Mouse (Mus musculus): Measurements from ENCODE around the gene Asnsd1. TPM values are rescaled to one million over a fixed set of nuclear protein-coding genes. Genes with fewer than 3 reads are reported as not detected.
"Not testable (repeated sequence)": the region's sequence is repeated elsewhere in the genome, so short reads cannot be mapped to it uniquely, and the experiment has no call there.

Asnsd1 gene
- polyA plus RNA-seq, 1 experiment from 2014 or later = 45.5 TPM

DNA sequence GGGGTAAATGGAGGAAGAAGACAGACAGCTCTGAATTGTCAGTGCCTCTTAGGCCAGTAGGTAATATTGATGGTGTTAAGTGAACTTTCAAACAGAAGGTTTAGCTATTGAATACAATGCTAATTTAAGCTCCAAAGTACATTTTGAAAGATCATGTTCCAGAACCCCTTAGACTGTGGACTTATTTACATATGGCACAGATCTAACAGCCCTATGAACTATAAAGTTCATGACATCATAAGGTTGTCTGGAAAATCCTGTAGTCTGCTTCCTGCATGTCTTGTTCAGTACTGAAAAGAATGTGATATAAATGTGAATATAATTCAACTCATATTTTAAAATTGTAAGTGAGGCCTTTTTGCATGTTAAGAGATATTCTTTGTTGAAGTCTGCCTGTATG, 6.4 kb upstream of the Asnsd1 start:
- peak; percentile 96 for ATAC-seq

DNA sequence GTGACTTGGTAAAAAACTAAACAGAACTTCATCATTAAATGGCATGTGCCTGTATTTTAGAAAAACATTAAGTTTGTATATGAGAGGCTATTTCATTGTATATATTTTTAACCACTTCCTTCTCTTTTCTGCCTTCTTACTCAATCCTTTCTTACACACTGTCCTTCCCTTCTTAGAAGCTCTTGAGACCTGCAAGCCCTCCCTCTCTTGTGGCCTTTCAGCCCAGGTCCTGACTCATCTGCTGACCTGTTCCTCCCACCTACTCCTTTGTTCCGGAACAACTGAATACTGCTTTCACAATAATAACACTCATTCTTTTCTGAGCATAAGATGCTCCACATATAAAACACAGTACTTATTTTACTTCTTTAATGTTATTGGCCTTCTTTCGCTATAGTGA, 11.5 kb downstream of the Asnsd1 start:
- Histone ChIP-seq H3K9me3 (ENCODE audit: control insufficient read depth) (no peaks in the 10 kb centered on the region), H3K27me3 (replicated peaks; ENCODE audit: control insufficient read depth, insufficient read depth, low read length) (no peaks in the 10 kb centered on the region), H3K4me1 (replicated peaks; ENCODE audit: control insufficient read depth, insufficient read depth, low read length) (no peaks in the 10 kb centered on the region), H3K9ac (ENCODE audit: low read depth, low read length) (no peak overlapping the region), H3K4me3 (ENCODE audit: low read depth, low read length) (no peak overlapping the region), H3K4me2 (replicated peaks; ENCODE audit: low read depth) (no peak overlapping the region), H3K36me3 (ENCODE audit: control insufficient read depth, insufficient read depth) (peaks cover 22% of the 10 kb centered on the region), H3K27ac (ENCODE audit: low read depth, low read length) (no peak overlapping the region)
- TF ChIP-seq CTCF (IDR thresholded peaks at IDR 0.05; ENCODE audit: low read depth) = no peak
- WGBS = 93% methylated on average over 2 of the region's 2 CpGs
- no peak for ATAC-seq

More for the DNA sequence above, 6.4 kb upstream of the Asnsd1 start:
- Histone ChIP-seq H3K4me1 (replicated peaks; ENCODE audit: control insufficient read depth, insufficient read depth, low read length) (no peaks in the 10 kb centered on the region), H3K27ac (ENCODE audit: low read depth, low read length) (no peak overlapping the region), H3K9me3 (ENCODE audit: control insufficient read depth) (no peaks in the 10 kb centered on the region), H3K4me3 (ENCODE audit: low read depth, low read length) (no peak overlapping the region), H3K9ac (ENCODE audit: low read depth, low read length) (no peak overlapping the region), H3K27me3 (replicated peaks; ENCODE audit: control insufficient read depth, insufficient read depth, low read length) (no peaks in the 10 kb centered on the region), H3K4me2 (replicated peaks; ENCODE audit: low read depth) (no peak overlapping the region), H3K36me3 (ENCODE audit: control insufficient read depth, insufficient read depth) (no peaks in the 10 kb centered on the region)
- TF ChIP-seq CTCF (IDR thresholded peaks at IDR 0.05; ENCODE audit: low read depth) = no peak

DNA sequence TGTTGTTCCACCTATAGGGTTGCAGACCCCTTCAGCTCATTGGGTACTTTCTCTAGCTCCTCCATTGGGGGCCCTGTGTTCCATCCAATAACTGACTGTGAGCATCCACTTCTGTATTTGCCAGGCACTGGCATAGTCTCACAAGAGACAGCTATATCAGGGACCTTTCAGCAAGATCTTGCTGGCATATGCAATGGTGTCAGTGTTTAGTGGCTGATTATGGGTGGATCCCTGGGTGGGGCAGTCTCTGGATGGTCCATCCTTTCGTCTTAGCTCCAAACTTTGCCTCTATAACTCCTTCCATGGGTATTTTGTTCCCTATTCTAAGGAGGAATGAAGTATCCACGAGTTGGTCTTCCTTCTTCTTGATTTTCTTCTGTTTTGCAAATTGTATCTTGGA, 15.1 kb downstream of the Asnsd1 start:
- ATAC-seq; H3K4me3 ChIP-seq (ENCODE audit: low read depth, low read length); H3K27me3 ChIP-seq (replicated peaks; ENCODE audit: control insufficient read depth, insufficient read depth, low read length); H3K4me2 ChIP-seq (replicated peaks; ENCODE audit: low read depth); H3K4me1 ChIP-seq (replicated peaks; ENCODE audit: control insufficient read depth, insufficient read depth, low read length); H3K27ac ChIP-seq (ENCODE audit: low read depth, low read length); H3K9ac ChIP-seq (ENCODE audit: low read depth, low read length); H3K9me3 ChIP-seq (ENCODE audit: control insufficient read depth): not testable (repeated sequence)
- 72% methylated on average over 2 of the region's 2 CpGs for WGBS
- peaks cover 10% of the 10 kb centered on the region; the same call in 1 of the 2 replicates for H3K36me3 ChIP-seq (ENCODE audit: control insufficient read depth, insufficient read depth)

DNA sequence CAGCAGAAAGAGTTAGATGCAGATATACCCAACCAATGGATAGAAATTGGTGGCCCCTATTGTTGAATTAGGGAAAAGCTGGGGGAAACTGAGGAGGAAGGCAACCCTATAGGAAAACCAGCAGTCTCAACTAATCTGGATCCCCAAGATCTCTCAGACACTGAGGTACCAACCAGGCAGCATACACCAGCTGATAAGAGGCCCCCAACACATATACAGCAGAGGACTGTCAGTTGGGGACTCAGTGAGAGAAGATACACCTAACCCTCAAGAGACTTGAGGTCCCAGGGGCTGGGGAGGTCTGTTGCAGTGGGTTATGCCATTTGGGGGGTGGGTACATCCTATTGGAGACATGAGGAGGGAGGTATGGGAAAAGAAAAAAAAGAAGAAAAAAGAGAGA, 17.1 kb downstream of the Asnsd1 start:
- H3K27me3 ChIP-seq (replicated peaks; ENCODE audit: control insufficient read depth, insufficient read depth, low read length) = no peaks in the 10 kb centered on the region
- H3K27ac ChIP-seq (ENCODE audit: low read depth, low read length) = no peak overlapping the region
- TF ChIP-seq CTCF (IDR thresholded peaks at IDR 0.05; ENCODE audit: low read depth) = no peak
- no peaks in the 10 kb centered on the region for H3K4me1 ChIP-seq (replicated peaks; ENCODE audit: control insufficient read depth, insufficient read depth, low read length)
- no peaks in the 10 kb centered on the region for H3K9me3 ChIP-seq (ENCODE audit: control insufficient read depth)
- H3K4me2 ChIP-seq (replicated peaks; ENCODE audit: low read depth) = no peak overlapping the region
- no peak for ATAC-seq
- no peaks in the 10 kb centered on the region for H3K36me3 ChIP-seq (ENCODE audit: control insufficient read depth, insufficient read depth)
- H3K4me3 ChIP-seq (ENCODE audit: low read depth, low read length) = no peak overlapping the region
- H3K9ac ChIP-seq (ENCODE audit: low read depth, low read length) = no peak overlapping the region

DNA sequence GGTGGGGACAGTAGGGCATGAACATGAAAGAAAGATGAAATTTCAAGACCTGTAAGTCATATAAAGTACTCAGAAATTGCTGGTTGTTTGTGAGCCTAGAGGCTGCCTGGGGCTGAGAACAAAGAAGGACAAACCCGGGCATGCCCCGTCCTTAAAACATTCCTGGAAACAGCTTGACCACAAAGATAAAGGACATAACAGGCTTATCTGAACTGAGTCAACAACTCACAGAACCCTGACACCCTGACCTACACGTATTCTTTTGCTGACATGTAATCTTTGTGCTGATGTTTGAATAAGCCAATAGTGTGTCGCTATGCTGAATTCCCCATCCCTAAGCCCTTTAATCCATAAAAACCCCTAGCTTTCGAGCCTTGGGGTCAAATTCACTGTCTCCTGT, 19.0 kb downstream of the Asnsd1 start:
- not testable (repeated sequence) for H3K4me3 ChIP-seq (ENCODE audit: low read depth, low read length); H3K36me3 ChIP-seq (ENCODE audit: control insufficient read depth, insufficient read depth); H3K9ac ChIP-seq (ENCODE audit: low read depth, low read length); H3K4me2 ChIP-seq (replicated peaks; ENCODE audit: low read depth); H3K4me1 ChIP-seq (replicated peaks; ENCODE audit: control insufficient read depth, insufficient read depth, low read length); H3K9me3 ChIP-seq (ENCODE audit: control insufficient read depth); ATAC-seq; H3K27me3 ChIP-seq (replicated peaks; ENCODE audit: control insufficient read depth, insufficient read depth, low read length); H3K27ac ChIP-seq (ENCODE audit: low read depth, low read length)
- 58% methylated on average over 5 of the region's 5 CpGs for WGBS

DNA sequence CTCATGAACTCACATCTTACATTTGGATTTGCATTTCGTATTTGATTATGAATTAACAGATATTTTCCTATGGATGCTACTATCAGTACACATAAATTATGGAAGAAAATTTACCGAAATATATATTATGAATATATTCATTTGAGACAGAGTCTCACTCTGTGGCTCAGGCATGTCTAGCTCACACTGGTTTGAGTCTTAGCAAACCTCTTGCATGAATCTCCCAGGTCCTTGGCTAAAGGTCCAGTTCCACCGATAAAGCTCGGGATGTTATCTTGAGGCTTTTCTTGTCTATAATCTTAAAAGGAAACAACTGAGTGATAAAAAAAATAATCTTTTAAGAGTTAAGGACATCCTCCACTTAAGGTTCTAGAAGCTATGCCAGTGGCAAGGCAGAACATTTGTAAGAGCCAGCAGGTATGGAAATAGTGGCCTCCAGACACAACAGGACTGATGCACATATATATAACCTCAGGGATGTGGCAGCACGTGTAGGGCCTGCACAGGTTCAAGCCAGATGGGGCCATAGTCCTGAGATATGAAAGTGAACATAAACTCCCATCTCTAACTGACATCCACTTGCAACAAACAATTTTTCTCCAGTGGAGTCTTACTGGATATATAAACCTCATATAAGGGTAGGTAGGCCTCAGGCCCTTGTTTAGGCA, 27.6 kb downstream of the Asnsd1 start:
- Histone ChIP-seq H3K9me3 (ENCODE audit: control insufficient read depth) (no peaks in the 10 kb centered on the region), H3K27ac (ENCODE audit: low read depth, low read length) (no peak overlapping the region)

DNA sequence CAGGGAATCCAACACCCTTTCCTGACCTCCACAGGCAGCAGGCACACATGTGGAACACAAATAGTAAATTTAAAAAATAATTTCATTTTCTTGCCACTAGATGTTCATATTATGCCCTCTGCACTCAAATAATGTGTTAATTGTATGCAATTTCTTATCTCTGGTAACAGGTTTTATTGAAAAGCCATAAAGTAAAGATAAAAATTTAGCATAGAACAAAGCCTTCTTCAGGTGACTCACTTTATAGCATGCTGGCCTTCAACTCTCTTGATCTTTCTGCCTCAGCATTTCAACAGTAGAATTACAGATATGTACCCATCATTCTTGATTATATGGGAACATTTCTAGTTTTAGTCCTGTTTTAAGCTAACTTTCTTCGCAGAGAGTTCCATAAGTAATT, 28.3 kb downstream of the Asnsd1 start:
- WGBS = 51% methylated on average over 1 of the region's 1 CpGs
- Histone ChIP-seq H3K9me3 (ENCODE audit: control insufficient read depth) (no peaks in the 10 kb centered on the region), H3K27me3 (replicated peaks; ENCODE audit: control insufficient read depth, insufficient read depth, low read length) (no peaks in the 10 kb centered on the region), H3K4me1 (replicated peaks; ENCODE audit: control insufficient read depth, insufficient read depth, low read length) (0 out of 2 replicates have a peak, but pooled peaks cover 3% of the 10 kb centered on the region), H3K36me3 (ENCODE audit: control insufficient read depth, insufficient read depth) (no peaks in the 10 kb centered on the region), H3K27ac (ENCODE audit: low read depth, low read length) (no peak overlapping the region), H3K4me3 (ENCODE audit: low read depth, low read length) (no peak overlapping the region), H3K4me2 (replicated peaks; ENCODE audit: low read depth) (no peak overlapping the region), H3K9ac (ENCODE audit: low read depth, low read length) (no peak overlapping the region)
- ATAC-seq = peak; percentile 79
- no peak for TF ChIP-seq CTCF (IDR thresholded peaks at IDR 0.05; ENCODE audit: low read depth)

More for the DNA sequence above, 27.6 kb downstream of the Asnsd1 start:
- Histone ChIP-seq H3K9ac (ENCODE audit: low read depth, low read length) (no peak overlapping the region), H3K27me3 (replicated peaks; ENCODE audit: control insufficient read depth, insufficient read depth, low read length) (no peaks in the 10 kb centered on the region), H3K4me1 (replicated peaks; ENCODE audit: control insufficient read depth, insufficient read depth, low read length) (0 out of 2 replicates have a peak, but pooled peaks cover 3% of the 10 kb centered on the region), H3K36me3 (ENCODE audit: control insufficient read depth, insufficient read depth) (no peaks in the 10 kb centered on the region), H3K4me2 (replicated peaks; ENCODE audit: low read depth) (no peak overlapping the region), H3K4me3 (ENCODE audit: low read depth, low read length) (no peak overlapping the region)
- no peak for TF ChIP-seq CTCF (IDR thresholded peaks at IDR 0.05; ENCODE audit: low read depth)
- 68% methylated on average over 5 of the region's 5 CpGs for WGBS
- ATAC-seq = no peak

All from intestine, postnatal 0 days (tissue).